Mouse (Mus musculus) ES-E14 (cell line): ENCODE results near the gene Tespa1.

Experiments used
- HCFC1 ChIP-seq: IDR thresholded peaks from 2 replicates; pipeline ENCODE4 v1.6.1; 2012; ENCODE audit warnings: low read length, inconsistent platforms, borderline replicate concordance; ENCODE audit not compliant: insufficient read depth
- MAFK ChIP-seq: IDR thresholded peaks from 2 replicates; pipeline ENCODE4 v1.6.1; 2014; ENCODE audit warnings: mild to moderate bottlenecking, low read depth, low read length, inconsistent platforms; ENCODE audit not compliant: insufficient read depth
- ZNF384 ChIP-seq: IDR thresholded peaks from 2 replicates; pipeline ENCODE4 v1.6.1; 2012; ENCODE audit warnings: low read depth, low read length, inconsistent platforms

GRCm38 (mm10) chr10:130276496-130276895 lies 46.2 kb upstream of the Tespa1 start:
- TF ChIP-seq HCFC1 (no peak), ZNF384 (no peak), MAFK (no peak)
